Mouse (Mus musculus): ENCODE measurements around the gene Tmcc3. TPM values are rescaled to one million over a fixed set of nuclear protein-coding genes. Genes with fewer than 3 reads are reported as not detected.

Gene Tmcc3
- total and polyA plus RNA-seq, 3 experiments, result 11.3 to 30.1 (median 23.1) TPM

DNA sequence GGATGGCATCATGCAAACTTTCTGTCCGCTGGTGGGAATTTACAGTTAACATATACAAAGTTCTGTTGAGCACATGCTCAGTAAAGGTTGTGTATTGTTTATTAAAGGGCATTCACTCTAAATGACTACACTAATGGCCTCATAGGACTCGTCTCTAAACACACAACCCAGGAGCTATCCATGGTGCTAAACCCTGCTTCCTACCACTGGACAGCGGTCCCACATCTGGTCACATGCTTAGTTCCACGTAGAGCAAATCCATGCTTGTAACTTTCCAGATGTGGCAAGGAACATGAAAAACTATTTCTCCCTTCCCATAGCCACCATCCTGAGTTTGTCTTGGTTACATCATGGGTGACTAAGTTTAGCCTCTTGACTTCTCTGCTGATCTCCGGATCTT lies 6.2 kb upstream of the Tmcc3 start:
- H3K9me3 ChIP-seq (replicated peaks; ENCODE audit: low read length), result no peaks in the 10 kb centered on the region
- H3K36me3 ChIP-seq (replicated peaks in 1 of 2; ENCODE audit: control insufficient read depth in 1 of 2, insufficient read depth in 1 of 2, low read length in 1 of 2), result no peaks in the 10 kb centered on the region
- H3K9ac ChIP-seq (ENCODE audit: insufficient read depth, low read depth), result no peak overlapping the region
- in situ Hi-C loops (cut with MboI; ENCODE audit: low pct_ligation_motif_present, low pct_unique_long_range_greater_than_20kb, low sequenced_read_pairs) (no loop called here), dilution Hi-C loops (cut with MboI; ENCODE audit: extremely low pct_ligation_motif_present, extremely low pct_unique_long_range_greater_than_20kb, low sequenced_read_pairs) (no loop called here)
- no peaks in the 10 kb centered on the region for H3K79me2 ChIP-seq (replicated peaks; ENCODE audit: control insufficient read depth, extremely low read depth, insufficient read depth, poor library complexity, severe bottlenecking)
- H3K27me3 ChIP-seq (replicated peaks), result no peaks in the 10 kb centered on the region
- no peak for DNase-seq (ENCODE audit: extremely low read depth)
- TF ChIP-seq USF2 (conservative IDR thresholded peaks at IDR 0.05; ENCODE audit: low read depth, low read length) (no peak), MXI1 (IDR thresholded peaks at IDR 0.05; ENCODE audit: low read depth, low read length) (peak; percentile 54; the same call in 1 of the 2 replicates), MAX (IDR thresholded peaks at IDR 0.05; ENCODE audit: low read length) (no peak), HCFC1 (IDR thresholded peaks at IDR 0.05; ENCODE audit: low read depth, low read length) (no peak), GABPA (IDR thresholded peaks at IDR 0.05; ENCODE audit: insufficient replicate concordance, low read depth, low read length) (no peak)
- no peak overlapping the region for H3K27ac ChIP-seq (ENCODE audit: insufficient read depth, low read depth)
- no peak overlapping the region for H3K4me3 ChIP-seq (replicated peaks in 1 of 3; ENCODE audit: low read depth in 2 of 3, low read length in 2 of 3, poor library complexity in 1 of 3)
- no peaks in the 10 kb centered on the region for H3K4me1 ChIP-seq (ENCODE audit: control insufficient read depth in 1 of 2, insufficient read depth in 2 of 2)
- no peak overlapping the region for H3K4me2 ChIP-seq (ENCODE audit: insufficient read depth, low read depth, poor library complexity, severe bottlenecking)

DNA sequence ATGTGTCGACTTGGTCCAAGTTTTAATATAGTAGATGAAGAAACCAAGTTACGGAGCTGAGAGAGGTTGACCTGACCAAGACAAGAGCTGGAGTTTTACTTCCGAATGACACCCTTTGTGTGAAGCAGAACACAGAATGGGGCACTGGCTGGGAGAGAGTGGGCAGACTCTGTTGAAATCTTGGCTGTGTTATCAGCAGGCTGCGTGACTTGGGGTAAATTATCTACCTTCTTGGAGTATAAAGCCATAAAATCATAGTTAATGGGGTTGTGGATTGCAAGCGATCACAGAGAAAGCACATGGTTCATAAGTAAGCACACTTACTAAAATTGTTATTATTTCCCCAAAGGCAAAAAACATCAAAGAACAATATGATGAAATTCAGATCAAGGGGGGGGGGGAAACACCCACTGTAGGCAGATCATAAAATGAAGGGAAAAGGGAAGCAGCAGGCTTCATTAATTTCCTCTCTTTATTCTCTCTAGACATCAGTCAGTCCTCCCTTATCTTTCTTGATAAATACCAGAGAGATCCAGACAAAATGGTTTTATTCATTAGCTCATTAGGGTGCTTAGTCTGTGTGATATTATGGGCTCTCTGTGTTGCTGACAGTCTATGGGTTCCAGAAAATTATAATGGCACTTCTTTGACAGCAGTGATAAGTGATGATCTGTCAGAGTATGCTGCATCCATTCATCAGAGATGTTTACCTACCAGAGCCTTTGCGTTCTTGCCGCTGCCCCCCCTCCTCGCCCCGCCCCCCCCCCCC lies 1.1 kb upstream of the Tmcc3 start:
- TF ChIP-seq NRF1 (IDR thresholded peaks at IDR 0.05; ENCODE audit: low read depth, low read length) (no peak), NELFE (IDR thresholded peaks at IDR 0.05; ENCODE audit: low read depth, low read length) (no peak), MXI1 (IDR thresholded peaks at IDR 0.05; ENCODE audit: low read depth, low read length) (no peak), POLR2A (IDR thresholded peaks at IDR 0.05; ENCODE audit: low read depth, low read length) (no peak), ZMIZ1 (IDR thresholded peaks at IDR 0.05; ENCODE audit: low read depth, low read length) (no peak), JUN (IDR thresholded peaks at IDR 0.05; ENCODE audit: insufficient read depth, low read depth, low read length) (no peak), SMC3 (IDR thresholded peaks at IDR 0.05; ENCODE audit: low read depth, low read length) (no peak), ETS1 (conservative IDR thresholded peaks at IDR 0.05; ENCODE audit: low read depth, low read length) (no peak), JUND (conservative IDR thresholded peaks at IDR 0.05; ENCODE audit: low read depth, low read length) (no peak), TBP (conservative IDR thresholded peaks at IDR 0.05; ENCODE audit: low read depth, low read length) (no peak), EP300 (IDR thresholded peaks at IDR 0.05; ENCODE audit: low read length) (no peak), SIN3A (IDR thresholded peaks at IDR 0.05; ENCODE audit: low read length) (no peak)
- no peak for DNase-seq (ENCODE audit: extremely low read depth)
- no peaks in the 10 kb centered on the region for H3K27me3 ChIP-seq (replicated peaks)
- no peak overlapping the region for H3K27ac ChIP-seq (ENCODE audit: insufficient read depth, low read depth)
- H3K9ac ChIP-seq (ENCODE audit: insufficient read depth, low read depth), result no peak overlapping the region
- H3K4me1 ChIP-seq (ENCODE audit: control insufficient read depth in 1 of 2, insufficient read depth in 2 of 2), result peaks cover 6 to 8% of the 10 kb centered on the region in 2 experiments; a peak in 3 of 4 replicates
- H3K9me3 ChIP-seq (replicated peaks; ENCODE audit: low read length), result no peaks in the 10 kb centered on the region
- no peaks in the 10 kb centered on the region for H3K36me3 ChIP-seq (replicated peaks in 1 of 2; ENCODE audit: control insufficient read depth in 1 of 2, insufficient read depth in 1 of 2, low read length in 1 of 2)
- no peaks in the 10 kb centered on the region for H3K79me2 ChIP-seq (replicated peaks; ENCODE audit: control insufficient read depth, extremely low read depth, insufficient read depth, poor library complexity, severe bottlenecking)
- in situ Hi-C loops (cut with MboI; ENCODE audit: low pct_ligation_motif_present, low pct_unique_long_range_greater_than_20kb, low sequenced_read_pairs) (no loop called here), dilution Hi-C loops (cut with MboI; ENCODE audit: extremely low pct_ligation_motif_present, extremely low pct_unique_long_range_greater_than_20kb, low sequenced_read_pairs) (no loop called here)
- no peak overlapping the region for H3K4me3 ChIP-seq (replicated peaks in 1 of 3; ENCODE audit: low read depth in 2 of 3, low read length in 2 of 3, poor library complexity in 1 of 3)
- H3K4me2 ChIP-seq (ENCODE audit: insufficient read depth, low read depth, poor library complexity, severe bottlenecking), result peak overlapping the region; percentile 70; the same call in 1 of the 2 replicates
